Mouse (Mus musculus) liver, postnatal 0 days (tissue): ENCODE measurements around the gene Pitpnb. TPM values are rescaled to one million over a fixed set of nuclear protein-coding genes. Genes with fewer than 3 reads are reported as not detected.

Source experiments
- ATAC-seq: fragments of 200-750 bp; cut with Nextera tagmentation; 2 replicates; pipeline ENCODE4 v1.8.0; 2017; ENCODE audit warnings: mild to moderate bottlenecking, moderate library complexity
- DNase-seq: peaks from one replicate; pipeline ENCODE4 v3.0.0-alpha.2; 2016
- H3K27ac ChIP-seq: fragments of 300-500 bp; sonication (generic); 2 replicates; pipeline ENCODE4 v1.5.1; 2014; ENCODE audit warnings: antibody characterized with exemption, moderate library complexity, mild to moderate bottlenecking, low read depth
- H3K27me3 ChIP-seq: fragments of 300-500 bp; sonication (generic); 2 replicates; pipeline ENCODE4 v1.6.1; 2014; ENCODE audit warnings: low read length, control low read depth, mixed read lengths; ENCODE audit not compliant: insufficient read depth
- H3K36me3 ChIP-seq: fragments of 300-500 bp; sonication (generic); replicated peaks from 2 replicates; pipeline ENCODE4 v1.6.1; 2014; ENCODE audit warnings: mild to moderate bottlenecking, control low read depth, low read length, moderate library complexity, mixed read lengths; ENCODE audit not compliant: insufficient read depth
- H3K4me1 ChIP-seq: fragments of 300-500 bp; sonication (generic); 2 replicates; pipeline ENCODE4 v1.6.1; 2014; ENCODE audit warnings: antibody characterized with exemption, mild to moderate bottlenecking, control low read depth; ENCODE audit not compliant: insufficient read depth
- H3K4me2 ChIP-seq: fragments of 300-500 bp; sonication (generic); 2 replicates; pipeline ENCODE4 v1.6.1; 2014; ENCODE audit warnings: low read depth, mild to moderate bottlenecking, low read length, moderate library complexity, mixed read lengths
- H3K4me3 ChIP-seq: fragments of 300-500 bp; sonication (generic); 2 replicates; pipeline ENCODE4 v1.5.1; 2014; ENCODE audit warnings: low read depth, low read length
- H3K9ac ChIP-seq: fragments of 300-500 bp; sonication (generic); replicated peaks from 2 replicates; pipeline ENCODE4 v1.6.1; 2014; ENCODE audit warnings: mild to moderate bottlenecking, moderate library complexity
- H3K9me3 ChIP-seq: fragments of 300-500 bp; sonication (generic); 2 replicates; pipeline ENCODE4 v1.6.1; 2016; ENCODE audit warnings: mild to moderate bottlenecking, control low read depth, low read length, mixed read lengths
- CTCF ChIP-seq: sonication (generic); IDR thresholded peaks from 2 replicates; pipeline ENCODE4 v1.5.1; 2016; ENCODE audit warnings: antibody characterized with exemption, low read depth
- EP300 ChIP-seq: IDR thresholded peaks from 2 replicates; pipeline ENCODE4 v1.6.1; 2016; ENCODE audit warnings: antibody characterized with exemption, low read depth, mild to moderate bottlenecking
- WGBS: fragments of 180-500 bp; shearing (Covaris S2); extraction: QIAGEN DNeasy Blood & Tissue Kit; methylation state at CpG from one replicate; pipeline ENCODE4 v1.1.7; 2014; ENCODE audit not compliant: insufficient replicate concordance; 5-methylcytosine and 5-hydroxymethylcytosine counted together
- polyA plus RNA-seq: library from polyadenylated mRNA; unstranded; fragments of >200 nt; fragmentation: Nextera tagmentation; extraction: Ambion mirVana; gene quantifications from 2 replicates; pipeline ENCODE4 v1.2.1, GENCODE M21; 2015

The Pitpnb gene
- polyA plus RNA-seq, 1 experiment from 2014 or later, result 40.2 TPM

GRCm38 (mm10) chr5:111335939-111336691 is 5.6 kb downstream of the Pitpnb start:
- TF ChIP-seq CTCF (no peak), EP300 (no peak)
- no peaks in the 10 kb centered on the region for H3K9me3 ChIP-seq
- H3K4me1 ChIP-seq, result peaks cover 26% of the 10 kb centered on the region
- H3K36me3 ChIP-seq, result peaks cover 19% of the 10 kb centered on the region
- DNase-seq, result peak; percentile 37
- 56% methylated on average over 8 of the region's 8 CpGs for WGBS
- H3K27ac ChIP-seq, result peak overlapping the region; percentile 63
- 0 out of 2 replicates have a peak overlapping the region, but pooled peaks have one; percentile 9 for H3K4me3 ChIP-seq
- H3K9ac ChIP-seq, result no peak overlapping the region
- H3K4me2 ChIP-seq, result peak overlapping the region; percentile 56
- no peaks in the 10 kb centered on the region for H3K27me3 ChIP-seq
- peak; percentile 82 for ATAC-seq

DNA sequence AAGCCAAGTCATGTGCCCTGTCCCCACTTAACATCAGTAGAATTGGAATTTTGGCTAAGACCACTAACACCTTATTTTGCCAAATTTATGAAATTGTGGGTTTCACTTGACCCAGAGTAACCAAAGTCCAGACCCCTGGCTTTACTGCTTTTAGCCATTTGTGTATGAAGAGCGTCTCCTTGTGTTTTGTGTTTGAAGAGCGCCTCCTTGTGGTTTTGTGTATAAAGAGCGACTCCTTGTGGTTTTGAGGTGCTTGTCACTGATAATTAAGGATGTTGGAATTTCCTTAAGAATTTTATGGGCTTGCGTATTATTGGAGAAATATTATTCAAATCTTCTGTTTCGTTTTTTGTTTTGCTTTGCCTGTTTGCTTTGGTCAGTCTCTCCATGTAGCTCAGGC is 11.0 kb downstream of the Pitpnb start:
- no peak overlapping the region for H3K4me2 ChIP-seq
- peak; percentile 82 for TF ChIP-seq CTCF
- no peak for TF ChIP-seq EP300
- H3K9ac ChIP-seq, result no peak overlapping the region
- 0 out of 2 replicates have a peak, but pooled peaks cover 4% of the 10 kb centered on the region for H3K4me1 ChIP-seq
- no peaks in the 10 kb centered on the region for H3K9me3 ChIP-seq
- H3K4me3 ChIP-seq, result no peak overlapping the region
- no peak for DNase-seq
- H3K27me3 ChIP-seq, result no peaks in the 10 kb centered on the region
- ATAC-seq, result no peak
- peaks cover 47% of the 10 kb centered on the region for H3K36me3 ChIP-seq
- H3K27ac ChIP-seq, result no peak overlapping the region
- 52% methylated on average over 5 of the region's 5 CpGs for WGBS

DNA sequence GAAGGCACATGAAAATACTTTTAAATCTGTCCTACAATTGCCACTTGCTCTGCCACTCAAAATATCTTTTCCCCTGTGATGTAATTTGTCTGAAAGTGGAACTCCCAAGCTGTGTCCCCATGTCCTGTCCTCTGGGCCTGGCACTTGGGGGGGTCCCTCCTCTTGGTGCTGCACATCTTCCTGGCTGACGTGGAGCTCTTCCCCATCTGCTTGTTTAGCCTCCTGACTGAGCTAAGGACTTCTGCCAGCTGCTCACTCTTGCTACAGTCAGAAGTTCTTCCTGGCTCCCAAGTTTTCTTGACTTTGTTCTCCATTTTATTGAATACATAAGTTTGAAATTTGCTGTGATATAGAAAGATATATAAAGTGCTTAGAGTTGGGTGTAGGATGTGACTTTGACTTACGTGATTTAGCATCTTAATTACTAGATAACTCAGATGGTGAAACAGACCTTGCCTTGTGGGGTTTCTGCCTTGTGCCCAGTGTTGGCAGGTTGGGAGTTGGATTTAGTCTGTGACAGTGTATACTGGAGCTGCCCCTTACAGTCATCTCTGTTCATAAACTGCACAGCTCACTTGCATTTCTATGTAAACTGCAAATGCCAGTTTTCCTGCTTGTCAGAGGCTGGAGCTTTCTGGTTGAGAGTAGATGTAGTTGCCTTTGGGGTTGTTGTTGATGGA is 14.3 kb downstream of the Pitpnb start:
- WGBS, result 80% methylated on average over 2 of the region's 2 CpGs
- Histone ChIP-seq H3K4me3 (no peak overlapping the region), H3K4me1 (no peaks in the 10 kb centered on the region), H3K9me3 (no peaks in the 10 kb centered on the region), H3K36me3 (peaks cover 59% of the 10 kb centered on the region), H3K27ac (no peak overlapping the region), H3K4me2 (no peak overlapping the region), H3K9ac (no peak overlapping the region), H3K27me3 (no peaks in the 10 kb centered on the region)
- TF ChIP-seq EP300 (no peak), CTCF (no peak)
- DNase-seq (no peak), ATAC-seq (no peak)

- no peak overlapping the region for H3K27ac ChIP-seq
- ATAC-seq, result no peak
- WGBS, result 83% methylated on average over 12 of the region's 12 CpGs
- H3K4me1 ChIP-seq, result no peaks in the 10 kb centered on the region
- DNase-seq, result no peak
- H3K27me3 ChIP-seq, result no peaks in the 10 kb centered on the region
- no peaks in the 10 kb centered on the region for H3K9me3 ChIP-seq
- no peak overlapping the region for H3K4me2 ChIP-seq
- peaks cover 52% of the 10 kb centered on the region for H3K36me3 ChIP-seq
- TF ChIP-seq EP300, result no peak
- no peak for TF ChIP-seq CTCF
- no peak overlapping the region for H3K9ac ChIP-seq
- H3K4me3 ChIP-seq, result no peak overlapping the region
Measured at GRCm38 (mm10) chr5:111356811-111357617, 26.5 kb downstream of the Pitpnb start.

- Histone ChIP-seq H3K9ac (no peak overlapping the region), H3K27ac (no peak overlapping the region), H3K27me3 (no peaks in the 10 kb centered on the region), H3K36me3 (peaks cover 62% of the 10 kb centered on the region), H3K4me1 (no peaks in the 10 kb centered on the region), H3K4me2 (no peak overlapping the region), H3K4me3 (no peak overlapping the region), H3K9me3 (no peaks in the 10 kb centered on the region)
- WGBS, result 84% methylated on average over 5 of the region's 5 CpGs
- no peak for ATAC-seq
- no peak for TF ChIP-seq EP300
- peak; percentile 24 for TF ChIP-seq CTCF
- DNase-seq, result no peak
Measured at GRCm38 (mm10) chr5:111360546-111360945, 30.0 kb downstream of the Pitpnb start.

- Histone ChIP-seq H3K4me3 (no peak overlapping the region), H3K27me3 (no peaks in the 10 kb centered on the region), H3K9ac (no peak overlapping the region), H3K9me3 (no peaks in the 10 kb centered on the region), H3K4me1 (no peaks in the 10 kb centered on the region), H3K36me3 (peaks cover 61% of the 10 kb centered on the region), H3K27ac (no peak overlapping the region), H3K4me2 (no peak overlapping the region)
- WGBS, result 86% methylated on average over 8 of the region's 8 CpGs
- no peak for DNase-seq
- no peak for TF ChIP-seq EP300
- no peak for TF ChIP-seq CTCF
- no peak for ATAC-seq
Measured at GRCm38 (mm10) chr5:111361058-111361457, 30.5 kb downstream of the Pitpnb start.
